In genomic region chr19:18599051-18599450, GRCm38 (mm10) we compare ENCODE assay signal across 15 mouse cellular contexts. TPM values are rescaled to one million over a fixed set of nuclear protein-coding genes. Genes with fewer than 3 reads are reported as not detected.
DNase-seq lines count a peak whose midpoint lies in the region; ATAC-seq and TF ChIP-seq lines count a peak whose summit lies in the region.
"Had no signal": no experiment of that assay in that cellular context is flagged by ENCODE, and none has a peak within 500 bp of the region (broad histone marks: within the 10 kb centered on the region; RNA-seq: fewer than 3 reads in every experiment).

No protein-coding gene starts in this region.

- TF ChIP-seq CTCF in kidney, postnatal 0 days (IDR thresholded peaks at IDR 0.05; ENCODE audit: low read depth) = no peak
- no peak for TF ChIP-seq CTCF in embryonic fibroblast, embryonic 13.5 days (IDR thresholded peaks at IDR 0.05; ENCODE audit: borderline replicate concordance, insufficient read depth, low read length)
- TF ChIP-seq CTCF in layer of hippocampus, adult 2 months (conservative IDR thresholded peaks at IDR 0.05) = no peak

- peak; percentile 79 to 84 for DNase-seq in adrenal gland, adult (ENCODE audit: inconsistent age in 2 of 2, low spot score in 1 of 2)
- DNase-seq in adrenal gland, postnatal 4 days (ENCODE audit: low spot score in 2 of 2) = no peak
- peak; percentile 52 for DNase-seq in kidney, postnatal 0 days (ENCODE audit: low spot score)
- DNase-seq in kidney, postnatal 36 days = no peak
- peak; percentile 33 for DNase-seq in NIH3T3 (ENCODE audit: low read depth)
- no peak for DNase-seq in hindbrain, embryonic 11.5 days (ENCODE audit: low spot score)
- no peak for DNase-seq in layer of hippocampus, adult 2 months (ENCODE audit: low spot score in 2 of 2)
- DNase-seq: cerebellum, postnatal 14 days; kidney, adult 8-10 months; lung, postnatal 14 days had no signal

- no peak overlapping the region for H3K9ac ChIP-seq in kidney, postnatal 0 days (ENCODE audit: low read depth, low read length)
- H3K9ac ChIP-seq in hindbrain, embryonic 11.5 days (ENCODE audit: low read depth, low read length) = no peak overlapping the region
- H3K9ac ChIP-seq: embryonic facial prominence, embryonic 12.5 days; hindbrain, embryonic 12.5 days had no signal

- H3K9me3 ChIP-seq in kidney, postnatal 0 days (replicated peaks; ENCODE audit: low read length) = no peaks in the 10 kb centered on the region
- no peaks in the 10 kb centered on the region for H3K9me3 ChIP-seq in hindbrain, embryonic 11.5 days (ENCODE audit: control insufficient read depth, low read length)
- H3K9me3 ChIP-seq: embryonic facial prominence, embryonic 12.5 days; hindbrain, embryonic 12.5 days had no signal

- peak overlapping the region; percentile 47; the same call in 1 of the 2 replicates for H3K27ac ChIP-seq in kidney, postnatal 0 days
- H3K27ac ChIP-seq in embryonic fibroblast, embryonic 13.5 days (ENCODE audit: insufficient read depth, low read length) = peak overlapping the region; percentile 99
- no peak overlapping the region for H3K27ac ChIP-seq in hindbrain, embryonic 11.5 days (ENCODE audit: low read depth, low read length)
- H3K27ac ChIP-seq in layer of hippocampus, adult 2 months = no peak overlapping the region
- H3K27ac ChIP-seq: embryonic facial prominence, embryonic 12.5 days; hindbrain, embryonic 12.5 days had no signal

- WGBS in kidney, postnatal 0 days = 33% methylated on average over 8 of the region's 8 CpGs
- 82% methylated on average over 8 of the region's 8 CpGs for WGBS in hindbrain, embryonic 11.5 days

- H3K4me2 ChIP-seq in kidney, postnatal 0 days (ENCODE audit: low read length) = no peak overlapping the region
- H3K4me2 ChIP-seq in hindbrain, embryonic 11.5 days (replicated peaks; ENCODE audit: low read depth, low read length) = no peak overlapping the region
- H3K4me2 ChIP-seq: embryonic facial prominence, embryonic 12.5 days; hindbrain, embryonic 12.5 days; liver, embryonic 11.5 days; midbrain, embryonic 11.5 days had no signal

- TF ChIP-seq POLR2A in embryonic fibroblast, embryonic 13.5 days (IDR thresholded peaks at IDR 0.05; ENCODE audit: low read depth, low read length) = no peak

- H3K4me1 ChIP-seq in kidney, postnatal 0 days (replicated peaks; ENCODE audit: insufficient read depth, low read length) = no peaks in the 10 kb centered on the region; the same call in 1 of the 2 replicates
- peaks cover 8% of the 10 kb centered on the region for H3K4me1 ChIP-seq in embryonic fibroblast, embryonic 13.5 days (ENCODE audit: control insufficient read depth, insufficient read depth, low read length)
- no peaks in the 10 kb centered on the region for H3K4me1 ChIP-seq in hindbrain, embryonic 11.5 days (replicated peaks; ENCODE audit: control insufficient read depth, insufficient read depth, low read length)

- no peaks in the 10 kb centered on the region for H3K27me3 ChIP-seq in kidney, postnatal 0 days (ENCODE audit: insufficient read depth, low read length)
- H3K27me3 ChIP-seq in hindbrain, embryonic 11.5 days (ENCODE audit: control insufficient read depth, insufficient read depth, low read length) = no peaks in the 10 kb centered on the region
- H3K27me3 ChIP-seq: embryonic facial prominence, embryonic 12.5 days; hindbrain, embryonic 12.5 days had no signal

- H3K36me3 ChIP-seq in kidney, postnatal 0 days (ENCODE audit: insufficient read depth, low read length) = peaks cover 6% of the 10 kb centered on the region; the same call in 1 of the 2 replicates
- no peaks in the 10 kb centered on the region for H3K36me3 ChIP-seq in hindbrain, embryonic 11.5 days (ENCODE audit: control insufficient read depth, insufficient read depth, low read length)
- H3K36me3 ChIP-seq: embryonic facial prominence, embryonic 12.5 days; hindbrain, embryonic 12.5 days had no signal

- ATAC-seq in kidney, postnatal 0 days (replicated peaks; ENCODE audit: low FRiP score, low read depth) = peak; percentile 67; the same call in 1 of the 2 replicates
- no peak for ATAC-seq in hindbrain, embryonic 11.5 days (ENCODE audit: low FRiP score)

- H3K4me3 ChIP-seq in kidney, postnatal 0 days (replicated peaks; ENCODE audit: low read depth, low read length) = no peak overlapping the region
- no peak overlapping the region for H3K4me3 ChIP-seq in embryonic fibroblast, embryonic 13.5 days (ENCODE audit: insufficient read depth, low read length)
- no peak overlapping the region for H3K4me3 ChIP-seq in hindbrain, embryonic 11.5 days (ENCODE audit: low read depth, low read length)
- H3K4me3 ChIP-seq in layer of hippocampus, adult 2 months = no peak overlapping the region
- H3K4me3 ChIP-seq: embryonic facial prominence, embryonic 12.5 days; hindbrain, embryonic 12.5 days had no signal

RNA-seq across cellular contexts. Expression of gene Ostf1, which starts 32.6 kb away (rescaled TPM):
- total RNA-seq in adrenal gland, postnatal 4 days (2021) = 10 to 100 TPM; 76.7 to 76.9 TPM
- polyA plus RNA-seq in kidney, postnatal 0 days (2015; fragmentation: Nextera tagmentation; extraction: Ambion mirVana) = 190 and 191 TPM in 2 replicates
- polyA plus RNA-seq in embryonic fibroblast, embryonic 13.5 days (2011; ENCODE audit: insufficient read length, low read depth, missing spikeins) = 106 and 109 TPM in 2 replicates
- polyA plus RNA-seq in hindbrain, embryonic 11.5 days (2014; fragmentation: Nextera tagmentation; extraction: Ambion mirVana) = 49.4 and 55.5 TPM in 2 replicates
- 10 to 100 TPM; 28.1 to 28.9 TPM for total RNA-seq in layer of hippocampus, adult 2 months (2021)

RNA-seq across cellular contexts. Expression of gene Nmrk1, which starts 32.7 kb away (rescaled TPM):
- 10 to 100 TPM; 14.5 to 17.7 TPM for total RNA-seq in adrenal gland, postnatal 4 days (2021)
- 20.6 and 24.7 TPM in 2 replicates for polyA plus RNA-seq in kidney, postnatal 0 days (2015; fragmentation: Nextera tagmentation; extraction: Ambion mirVana)
- polyA plus RNA-seq in embryonic fibroblast, embryonic 13.5 days (2011; ENCODE audit: insufficient read length, low read depth, missing spikeins) = 11.4 and 17.5 TPM in 2 replicates
- 6.4 and 8.8 TPM in 2 replicates for polyA plus RNA-seq in hindbrain, embryonic 11.5 days (2014; fragmentation: Nextera tagmentation; extraction: Ambion mirVana)
- 10 to 100 TPM in 1 of 2 experiments, 1 to 10 TPM in 1; 8.6 to 10.3 TPM for total RNA-seq in layer of hippocampus, adult 2 months (2021)

Comparison
In these comparisons a context has a peak if more than half of its experiments do, and no peak if none do; other contexts are left out.
1. DNase-seq: peak in adrenal gland, adult (2 of 2), kidney, postnatal 0 days (single experiment) and NIH3T3 (single experiment); none in adrenal gland, postnatal 4 days (0 of 2), kidney, postnatal 36 days (0 of 2), hindbrain, embryonic 11.5 days (single experiment) and layer of hippocampus, adult 2 months (0 of 2).
2. H3K27ac ChIP-seq: peak in kidney, postnatal 0 days (single experiment) and embryonic fibroblast, embryonic 13.5 days (single experiment); none in hindbrain, embryonic 11.5 days (single experiment) and layer of hippocampus, adult 2 months (single experiment).